Mouse (Mus musculus) forelimb bud, embryonic 11.5 days (tissue): ENCODE results near the gene Adnp.
"Not testable (repeated sequence)": the region's sequence is repeated elsewhere in the genome, so short reads cannot be mapped to it uniquely, and the experiment has no call there.

ENCODE experiments used
- DNase-seq: peaks from one replicate; pipeline ENCODE4 v3.0.0-alpha.2; 2012; ENCODE audit warnings: low read depth, low spot score

Gene Adnp

DNA sequence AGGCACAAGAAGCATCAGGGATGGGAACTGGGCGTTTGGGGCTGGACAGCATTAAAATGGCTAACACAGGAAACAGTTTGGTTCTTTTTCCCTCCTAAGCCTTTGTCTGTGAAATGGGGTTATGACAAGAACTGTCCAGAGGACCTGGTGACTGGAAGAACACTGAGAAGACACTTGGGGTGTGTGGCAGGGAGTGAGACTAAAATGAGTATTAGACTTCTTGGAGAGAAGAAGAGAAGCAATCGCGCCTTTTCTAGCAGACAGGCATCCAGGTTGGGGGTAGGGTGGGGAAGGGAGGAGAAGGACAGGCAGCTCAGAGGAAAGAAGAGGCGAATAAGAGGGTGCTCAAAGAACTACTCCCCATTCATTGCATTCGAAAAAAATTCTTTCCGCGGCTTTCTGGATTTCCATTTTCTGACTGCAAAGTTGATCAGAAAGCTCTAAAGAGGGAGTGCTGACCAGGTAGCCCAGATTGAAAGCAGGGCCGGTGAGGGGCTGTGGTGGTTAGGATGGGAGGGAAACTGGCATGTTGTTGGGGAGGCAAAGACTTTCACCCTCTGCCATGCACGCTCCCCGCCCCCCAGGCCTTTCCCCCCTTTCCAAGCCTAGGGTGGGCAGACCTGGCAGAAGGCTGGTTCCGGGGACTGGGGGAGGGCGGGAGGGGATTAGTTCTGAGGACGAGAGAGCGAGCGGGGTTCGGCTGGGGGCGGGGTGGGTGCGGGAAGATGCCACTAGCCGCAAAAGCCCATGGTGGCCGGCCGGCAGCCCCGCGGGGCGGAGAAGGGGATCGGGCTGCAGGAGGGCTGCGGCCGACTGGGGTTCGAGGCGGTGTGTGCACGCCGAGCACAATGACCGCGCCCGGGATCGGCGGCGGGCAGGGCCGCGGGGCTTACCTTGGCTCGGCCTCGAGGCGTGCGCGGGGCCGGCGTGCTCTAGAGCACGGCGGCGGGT, 956 bp downstream of the Adnp start:
- DNase-seq: no peak

- peak; percentile 93 for DNase-seq
Measured at GRCm38 (mm10) chr2:168205265-168205664, 1.6 kb downstream of the Adnp start.

GRCm38 (mm10) chr2:168204476-168204999, 2.4 kb downstream of the Adnp start:
- DNase-seq: no peak

DNA sequence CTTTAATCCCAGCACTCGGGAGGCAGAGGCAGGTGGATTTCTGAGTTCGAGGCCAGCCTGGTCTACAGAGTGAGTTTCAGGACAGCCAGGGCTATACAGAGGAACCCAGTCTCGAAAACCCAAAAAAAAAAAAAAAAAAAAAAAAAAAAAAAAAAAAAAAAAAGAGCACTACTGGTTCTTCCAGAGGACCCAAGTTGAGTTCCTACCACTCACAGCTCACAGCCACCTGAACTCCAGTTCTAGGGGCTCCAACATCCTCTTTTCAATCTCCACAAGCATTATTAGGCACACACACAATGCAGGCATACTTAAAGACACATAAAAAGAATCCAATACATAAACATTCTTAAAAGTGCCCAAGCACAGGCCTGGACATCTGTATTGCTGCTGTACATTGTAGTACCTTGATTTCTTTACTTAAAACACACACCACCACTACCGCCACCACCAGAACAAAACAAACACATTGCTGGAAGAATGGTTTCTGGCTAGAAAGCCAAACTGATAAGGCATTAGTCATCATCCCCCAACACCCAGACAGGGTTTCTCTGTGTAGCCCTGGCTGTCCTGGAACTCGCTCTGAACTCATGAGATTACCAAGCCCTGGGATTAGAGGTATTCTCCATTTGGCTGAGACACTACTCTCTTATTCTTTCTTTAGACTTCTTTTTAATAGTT, 6.8 kb downstream of the Adnp start:
- DNase-seq: no peak

DNA sequence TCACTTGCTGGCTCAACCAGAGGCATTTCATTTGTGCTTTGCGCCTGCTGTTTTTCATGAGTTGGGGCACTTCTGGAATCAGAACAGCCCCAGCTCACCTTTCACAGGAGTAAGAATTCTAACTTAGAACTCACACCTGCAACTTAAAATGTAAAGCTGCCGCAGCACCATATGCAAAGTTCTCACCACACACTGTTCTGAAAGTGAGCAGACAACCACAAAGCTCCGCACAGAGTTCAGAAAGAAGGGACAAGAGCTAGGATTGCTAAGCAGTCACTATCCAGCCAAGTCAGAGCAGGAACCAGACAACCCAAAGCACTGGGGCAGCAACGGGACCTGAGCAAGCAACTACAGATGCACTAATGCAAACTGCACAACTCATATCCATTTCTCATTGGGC, 7.4 kb downstream of the Adnp start:
- no peak for DNase-seq

DNA sequence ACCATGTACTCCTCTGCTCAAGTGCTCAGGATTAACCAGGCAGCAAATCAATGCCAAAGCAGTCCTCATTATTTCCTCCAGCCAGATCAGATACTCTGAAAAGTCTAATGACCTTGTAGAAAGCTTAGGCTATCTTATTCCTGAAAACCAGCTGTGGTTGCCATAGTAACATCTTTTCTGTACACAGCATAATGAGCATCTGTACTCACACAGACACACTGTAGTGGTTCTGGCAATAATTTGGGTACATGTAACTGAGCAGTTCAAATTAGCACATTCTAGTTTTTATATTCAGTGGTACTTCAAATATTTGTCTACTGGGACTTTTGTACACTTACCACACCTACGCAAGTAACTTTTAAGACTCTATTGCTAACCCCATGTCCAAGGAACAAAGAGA, 8.5 kb downstream of the Adnp start:
- DNase-seq: no peak

DNA sequence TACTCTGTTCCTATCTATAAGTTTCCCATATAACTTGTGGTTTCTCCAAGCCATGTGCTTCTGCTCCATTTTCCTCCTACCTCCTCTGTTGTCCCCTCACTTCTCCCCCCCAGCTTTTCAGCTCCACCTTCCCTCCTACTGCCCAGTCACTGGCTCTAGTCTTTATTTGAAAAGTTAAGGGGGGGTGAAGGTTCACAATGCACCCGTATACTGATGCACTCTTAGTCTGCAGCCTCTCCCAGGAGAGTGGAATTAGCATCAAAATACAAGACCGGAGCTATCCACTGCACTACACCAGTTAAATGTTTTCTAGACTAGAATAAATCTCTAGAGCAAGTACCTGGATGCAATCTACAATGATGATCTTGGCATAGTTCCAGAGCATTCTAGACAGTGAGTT, 11.2 kb downstream of the Adnp start:
- no peak for DNase-seq

- no peak for DNase-seq
Measured at GRCm38 (mm10) chr2:168193685-168194084, 13.2 kb downstream of the Adnp start.

GRCm38 (mm10) chr2:168191856-168192255, 15.1 kb downstream of the Adnp start:
- DNase-seq: no peak

DNA sequence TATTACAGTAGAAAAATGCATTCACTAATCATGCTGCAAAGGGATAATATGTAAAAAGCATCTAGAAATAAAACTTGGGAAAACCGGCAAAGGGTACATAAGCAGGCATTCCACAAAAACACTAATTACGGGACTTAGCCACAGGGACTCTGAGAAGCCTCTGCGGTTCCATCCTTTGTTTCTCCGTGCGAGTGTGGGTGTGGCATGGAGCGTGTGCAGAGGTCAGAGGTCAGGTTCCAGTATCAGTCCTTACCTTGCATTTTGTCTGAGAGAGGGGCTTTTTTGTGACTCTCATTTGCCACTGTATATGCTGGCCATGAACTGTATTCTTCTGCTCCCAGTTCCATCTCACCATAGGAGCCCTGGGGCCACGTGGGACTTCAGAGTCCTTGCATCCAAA, 31.0 kb downstream of the Adnp start:
- DNase-seq: no peak

DNA sequence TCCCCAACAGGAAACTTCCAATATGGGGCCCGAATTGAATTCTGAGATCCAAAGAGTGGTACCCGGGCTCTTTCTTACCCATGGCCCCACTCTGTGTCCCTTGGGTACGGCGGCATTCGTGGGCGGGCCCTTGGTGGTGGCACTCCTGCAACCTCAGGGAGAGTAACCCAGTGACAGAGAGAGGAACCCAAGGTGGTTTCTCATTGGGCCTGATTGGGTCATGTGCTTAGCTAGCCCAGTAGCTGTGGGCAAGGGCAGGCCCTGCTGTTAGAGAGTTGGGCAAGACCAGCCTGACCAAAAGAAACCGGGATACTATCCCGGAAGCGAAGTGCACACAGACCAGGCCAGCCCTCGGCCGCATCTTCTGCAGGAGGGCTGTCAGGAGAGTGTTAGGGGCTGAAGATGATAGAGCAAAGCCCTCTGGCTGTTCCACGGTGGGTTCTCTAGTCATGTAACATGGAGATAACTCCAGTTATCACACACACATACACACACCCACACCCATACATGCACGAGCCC, 36.7 kb downstream of the Adnp start:
- peak; percentile 46 for DNase-seq

- no peak for DNase-seq
Measured at GRCm38 (mm10) chr2:168169800-168170113, 37.2 kb downstream of the Adnp start.

DNA sequence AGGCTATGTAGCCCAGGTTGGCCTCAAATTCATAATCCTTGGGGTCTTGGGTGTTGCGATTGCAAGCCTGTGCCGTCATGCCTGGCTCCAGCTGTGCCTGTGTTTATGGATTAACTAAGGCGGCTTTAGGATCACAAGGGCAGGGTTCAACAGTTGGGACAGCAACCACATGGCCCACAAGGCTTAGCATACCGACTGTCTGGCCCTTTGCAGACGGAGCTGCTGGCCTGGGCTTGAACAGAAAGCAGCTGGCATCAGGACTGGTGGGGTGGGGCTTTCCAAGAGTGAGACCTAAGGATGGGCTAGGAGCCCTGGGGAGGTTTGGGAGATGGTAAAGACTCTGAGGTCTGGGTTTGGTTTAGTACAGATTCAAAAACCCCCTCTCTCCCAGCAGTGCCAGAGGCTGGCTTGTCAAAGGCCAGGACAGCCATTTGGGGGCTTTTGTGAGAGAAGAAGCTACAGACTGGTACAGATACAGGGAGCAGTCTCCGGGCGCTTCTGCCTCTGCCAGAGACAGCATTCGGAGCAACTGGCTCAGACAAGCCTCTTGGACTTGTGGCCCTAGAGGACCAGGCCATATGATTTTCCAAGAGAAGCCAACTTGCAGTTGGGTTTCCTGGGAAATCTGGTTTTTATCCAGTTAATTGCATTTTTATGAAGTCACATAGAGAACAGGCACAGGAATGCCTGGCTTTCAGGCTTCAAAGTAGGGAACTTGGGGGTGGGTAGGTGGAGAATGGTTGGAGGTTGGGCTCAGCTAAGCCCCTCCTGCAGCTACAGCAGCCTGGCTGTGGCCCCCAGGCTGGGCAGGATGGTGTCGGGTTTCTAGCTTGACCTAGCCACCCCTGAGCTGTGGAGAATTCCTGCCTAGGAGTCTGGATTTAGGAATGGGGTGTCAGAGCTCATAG, 37.8 kb downstream of the Adnp start:
- DNase-seq: peak; percentile 94

DNA sequence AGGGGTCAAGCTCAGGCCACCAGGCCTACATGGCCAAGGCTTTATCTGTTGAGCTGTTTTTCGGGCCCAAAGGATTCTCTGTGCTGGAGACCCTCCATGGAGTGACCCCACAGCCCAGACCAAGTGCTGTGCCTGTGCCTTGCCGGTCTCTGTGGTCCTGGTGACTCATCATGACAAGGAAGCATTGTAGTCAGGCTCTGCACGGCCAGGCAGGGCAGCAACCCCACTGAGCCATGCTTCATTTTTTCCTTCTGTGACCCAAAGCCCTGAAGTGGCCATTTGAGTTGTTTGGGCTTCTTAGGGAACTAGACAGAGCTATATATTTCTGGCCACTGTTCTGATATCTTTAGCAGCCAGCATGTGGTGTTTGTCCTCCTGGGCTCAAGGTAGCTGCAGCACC, 39.1 kb downstream of the Adnp start:
- DNase-seq: no peak

DNA sequence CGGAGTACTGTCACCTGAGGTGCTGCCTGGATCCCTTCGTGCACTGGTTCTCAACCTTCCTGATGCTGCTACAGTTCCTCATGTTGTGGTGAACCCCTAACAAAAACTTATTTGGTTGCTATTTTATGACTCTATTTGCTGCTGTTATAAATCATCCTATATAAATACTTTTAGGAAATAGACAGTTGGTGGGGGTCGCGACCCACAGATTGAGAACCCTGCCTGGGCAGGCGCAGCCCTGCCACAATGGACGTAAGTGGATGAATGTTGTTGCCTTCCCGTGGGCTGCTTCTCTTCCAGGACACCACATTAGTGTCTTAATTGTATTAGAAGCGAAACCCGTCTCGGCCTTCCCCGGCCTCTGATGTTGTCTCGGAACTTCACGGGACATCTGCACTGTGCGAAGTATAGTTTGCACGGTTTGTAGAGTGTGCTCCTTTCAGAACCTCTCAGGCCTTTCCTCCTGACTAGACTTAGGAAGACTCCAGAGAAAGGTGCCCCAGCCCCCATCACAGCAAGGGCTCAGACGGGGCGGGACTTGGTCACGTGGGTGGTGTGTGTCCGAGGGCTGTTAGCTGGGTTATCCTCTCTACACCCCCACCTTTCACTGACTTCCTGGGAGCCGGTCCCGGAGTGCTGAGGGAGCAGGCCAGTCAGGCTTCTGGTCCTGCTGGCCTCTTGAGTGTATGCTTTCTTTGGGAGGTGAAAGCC, 40.0 kb downstream of the Adnp start:
- DNase-seq: no peak

GRCm38 (mm10) chr2:168161978-168162377, 44.9 kb downstream of the Adnp start:
- no peak for DNase-seq

DNA sequence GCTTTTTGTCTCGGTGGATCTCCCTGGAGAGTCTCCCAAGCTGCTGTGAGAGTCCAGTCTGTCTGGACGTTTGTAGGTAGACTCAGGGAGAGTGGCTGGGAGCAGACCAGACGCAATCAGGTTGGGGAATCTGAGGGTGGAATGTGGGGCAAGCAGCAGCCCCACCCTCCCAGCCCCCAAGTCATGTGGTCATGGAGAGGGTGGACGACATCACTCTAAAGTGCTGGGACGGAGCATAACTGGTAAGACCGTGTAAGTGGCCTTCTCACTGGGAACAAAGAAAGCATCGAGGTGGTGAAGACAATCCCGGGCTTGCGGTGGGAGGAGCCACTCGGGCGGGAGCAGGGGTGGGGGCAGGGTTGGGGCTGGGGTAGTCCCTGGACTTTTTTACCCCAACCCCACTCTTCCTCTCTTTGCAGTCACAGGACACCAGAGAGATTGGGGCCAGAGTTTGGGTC, 45.4 kb downstream of the Adnp start:
- no peak for DNase-seq

DNA sequence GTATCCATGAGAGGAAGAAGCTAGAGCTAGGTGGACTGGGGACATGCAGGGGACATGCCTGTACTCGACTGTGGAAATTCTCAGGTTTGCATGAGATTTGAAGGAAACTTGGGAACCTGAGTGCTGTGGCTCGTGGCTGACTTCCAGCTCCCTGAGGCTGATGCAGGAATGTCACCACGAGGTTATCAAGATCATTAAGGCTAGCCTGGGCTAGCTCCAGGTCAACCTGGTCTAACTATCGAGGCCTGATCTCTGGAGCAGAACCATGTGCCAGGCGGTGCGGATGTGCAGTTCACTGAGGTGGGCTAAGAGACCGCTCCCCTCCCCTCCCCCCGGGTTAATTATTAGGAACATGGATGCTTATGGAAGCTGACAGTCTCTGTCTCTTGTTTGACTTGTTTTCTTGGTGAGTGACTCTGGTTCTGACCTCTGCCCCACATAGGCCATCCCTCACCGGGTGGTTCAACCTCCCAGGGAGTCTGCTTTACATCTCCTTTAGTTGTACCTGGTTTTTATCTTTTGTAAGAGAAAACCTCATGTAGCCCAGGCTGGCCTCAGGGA, 46.5 kb downstream of the Adnp start:
- no peak for DNase-seq

- peak; percentile 89 for DNase-seq
Measured at GRCm38 (mm10) chr2:168158911-168159711, 47.8 kb downstream of the Adnp start.

- DNase-seq: not testable (repeated sequence)
Measured at GRCm38 (mm10) chr2:168157974-168158373, 48.9 kb downstream of the Adnp start.
